In the genomic region with DNA sequence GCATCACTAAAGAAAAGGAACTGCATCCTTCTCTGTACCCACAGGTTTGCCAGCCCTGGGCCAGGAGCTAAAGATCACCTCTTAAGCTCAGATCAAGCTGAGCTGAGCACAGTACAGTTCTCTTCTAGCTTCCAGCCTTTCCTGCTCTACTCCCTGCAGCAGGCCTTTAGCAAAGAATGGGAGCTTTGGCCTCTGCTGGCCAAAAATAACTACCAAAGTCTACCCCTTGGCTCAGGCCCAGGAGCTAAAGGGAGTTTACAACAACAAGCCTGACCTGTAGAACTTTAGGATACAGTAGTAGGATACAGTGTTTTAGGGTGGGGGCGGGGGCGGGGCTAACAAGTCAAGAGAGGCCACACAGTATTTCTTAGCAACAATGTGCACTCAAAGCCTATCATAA, we compare ENCODE assay signal across 8 mouse cellular contexts. TPM values are rescaled to one million over a fixed set of nuclear protein-coding genes. Genes with fewer than 3 reads are reported as not detected.
DNase-seq lines count a peak whose midpoint lies in the region; ATAC-seq and TF ChIP-seq lines count a peak whose summit lies in the region.

No protein-coding gene starts in this region.

- H3K9me3 ChIP-seq in heart, embryonic 12.5 days (replicated peaks) = no peaks in the 10 kb centered on the region
- H3K9me3 ChIP-seq in kidney, embryonic 15.5 days (replicated peaks) = no peaks in the 10 kb centered on the region
- H3K9me3 ChIP-seq in midbrain, embryonic 14.5 days (ENCODE audit: control insufficient read depth, low read length) = no peaks in the 10 kb centered on the region

- H3K79me2 ChIP-seq in liver, adult 2 months (ENCODE audit: control insufficient read depth, insufficient read depth, low read length) = peaks cover 45% of the 10 kb centered on the region

- TF ChIP-seq CTCF in liver, adult 2 months (IDR thresholded peaks at IDR 0.05; ENCODE audit: low read depth, low read length) = no peak

- H3K9ac ChIP-seq in liver, adult 2 months (ENCODE audit: low read depth, low read length) = peak overlapping the region; percentile 8; the same call in 1 of the 2 replicates
- peak overlapping the region; percentile 64 for H3K9ac ChIP-seq in heart, embryonic 12.5 days
- 0 out of 2 replicates have a peak overlapping the region, but pooled peaks have one; percentile 1 for H3K9ac ChIP-seq in kidney, embryonic 15.5 days
- H3K9ac ChIP-seq in midbrain, embryonic 14.5 days (replicated peaks; ENCODE audit: low read length) = peak overlapping the region; percentile 36; the same call in 1 of the 2 replicates

- no peak for ATAC-seq in heart, embryonic 12.5 days (ENCODE audit: insufficient number of reproducible peaks, low FRiP score)
- ATAC-seq in kidney, embryonic 15.5 days (replicated peaks; ENCODE audit: low FRiP score) = no peak
- ATAC-seq in midbrain, embryonic 14.5 days (ENCODE audit: low FRiP score, low TSS enrichment) = no peak

- peaks cover 45% of the 10 kb centered on the region for H3K4me1 ChIP-seq in liver, adult 2 months (ENCODE audit: control insufficient read depth, insufficient read depth, low read length)
- peaks cover 66% of the 10 kb centered on the region for H3K4me1 ChIP-seq in heart, embryonic 12.5 days (replicated peaks)
- peaks cover 74% of the 10 kb centered on the region for H3K4me1 ChIP-seq in kidney, embryonic 15.5 days
- H3K4me1 ChIP-seq in midbrain, embryonic 14.5 days (ENCODE audit: control insufficient read depth, insufficient read depth, low read length) = peaks cover 62% of the 10 kb centered on the region

- no peak overlapping the region for H3K4me3 ChIP-seq in liver, adult 2 months (ENCODE audit: insufficient read depth, low read depth, low read length)
- peak overlapping the region; percentile 32 for H3K4me3 ChIP-seq in heart, embryonic 12.5 days
- H3K4me3 ChIP-seq in kidney, embryonic 15.5 days (replicated peaks) = peak overlapping the region; percentile 50
- no peak overlapping the region; the same call in 1 of the 2 replicates for H3K4me3 ChIP-seq in midbrain, embryonic 14.5 days (replicated peaks; ENCODE audit: low read depth, low read length)

- H3K27me3 ChIP-seq in liver, adult 2 months (ENCODE audit: control insufficient read depth, insufficient read depth, low read length) = no peaks in the 10 kb centered on the region
- H3K27me3 ChIP-seq in heart, embryonic 12.5 days (replicated peaks) = no peaks in the 10 kb centered on the region
- no peaks in the 10 kb centered on the region for H3K27me3 ChIP-seq in kidney, embryonic 15.5 days
- no peaks in the 10 kb centered on the region for H3K27me3 ChIP-seq in midbrain, embryonic 14.5 days (ENCODE audit: control insufficient read depth, insufficient read depth, low read length)

- H3K4me2 ChIP-seq in heart, embryonic 12.5 days = peak overlapping the region; percentile 99
- peak overlapping the region; percentile 90 for H3K4me2 ChIP-seq in kidney, embryonic 15.5 days
- H3K4me2 ChIP-seq in midbrain, embryonic 14.5 days (ENCODE audit: low read length) = peak overlapping the region; percentile 97

- 23% methylated on average over 2 of the region's 2 CpGs for WGBS in liver, adult 2 months
- 77% methylated on average over 2 of the region's 2 CpGs for WGBS in heart, embryonic 12.5 days
- 55% methylated on average over 2 of the region's 2 CpGs for WGBS in kidney, embryonic 15.5 days
- WGBS in midbrain, embryonic 14.5 days = 85% methylated on average over 2 of the region's 2 CpGs

- TF ChIP-seq POLR2A in liver, adult 2 months (IDR thresholded peaks at IDR 0.05; ENCODE audit: extremely low read depth, insufficient read depth, low read length) = no peak

- peak; percentile 75 for DNase-seq in liver, adult 2 months (ENCODE audit: extremely low read depth, low read depth, low spot score)
- DNase-seq in liver = no peak
- DNase-seq in midbrain, embryonic 14.5 days = no peak
- no peak for DNase-seq in gastrocnemius, postnatal 10 days
- no peak for DNase-seq in spleen, postnatal 36 days (ENCODE audit: low spot score in 2 of 2)
- DNase-seq in frontal cortex, adult 2 months (ENCODE audit: extremely low spot score in 1 of 2, low spot score in 1 of 2) = no peak

- H3K27ac ChIP-seq in liver, adult 2 months (replicated peaks; ENCODE audit: insufficient read depth, low read depth, low read length) = peak overlapping the region; percentile 68; the same call in 1 of the 2 replicates
- H3K27ac ChIP-seq in heart, embryonic 12.5 days (ENCODE audit: poor library complexity, severe bottlenecking) = peak overlapping the region; percentile 78
- peak overlapping the region; percentile 90 for H3K27ac ChIP-seq in kidney, embryonic 15.5 days
- H3K27ac ChIP-seq in midbrain, embryonic 14.5 days (replicated peaks; ENCODE audit: low read depth, low read length) = no peak overlapping the region

- H3K36me3 ChIP-seq in liver, adult 2 months (ENCODE audit: control insufficient read depth, insufficient read depth, low read length) = peaks cover 11% of the 10 kb centered on the region
- H3K36me3 ChIP-seq in heart, embryonic 12.5 days = peaks cover 37% of the 10 kb centered on the region
- peaks cover 36% of the 10 kb centered on the region for H3K36me3 ChIP-seq in kidney, embryonic 15.5 days
- H3K36me3 ChIP-seq in midbrain, embryonic 14.5 days (ENCODE audit: control insufficient read depth, insufficient read depth, low read length) = peaks cover 37% of the 10 kb centered on the region

RNA-seq across cellular contexts. Expression of a gene that starts 3.3 kb away (rescaled TPM):
- 41.3 and 45.0 TPM in 2 replicates for total RNA-seq in liver, adult 2 months (2014; rRNA removed)
- polyA plus RNA-seq in liver, adult 2 months (2012; rRNA removed) = 106 and 107 TPM in 2 replicates
- 85.8 and 89.7 TPM in 2 replicates for polyA plus RNA-seq in heart, embryonic 12.5 days (2016; fragmentation: Nextera tagmentation; extraction: Ambion mirVana)
- polyA plus RNA-seq in kidney, embryonic 15.5 days (2015; fragmentation: Nextera tagmentation; extraction: Ambion mirVana) = 78.5 and 82.1 TPM in 2 replicates
- 40.1 and 46.3 TPM in 2 replicates for polyA plus RNA-seq in midbrain, embryonic 14.5 days (2014; fragmentation: Nextera tagmentation; extraction: Ambion mirVana)
- 100 to 1,000 TPM; 194 to 201 TPM for total RNA-seq in gastrocnemius, postnatal 10 days (2021)
- 184 and 186 TPM in 2 replicates for polyA plus RNA-seq in frontal cortex, adult 2 months (2012; rRNA removed)

RNA-seq across cellular contexts. Expression of a gene that starts 23.2 kb away (rescaled TPM):
- 17.2 and 20.7 TPM in 2 replicates for total RNA-seq in liver, adult 2 months (2014; rRNA removed)
- 43.5 and 48.2 TPM in 2 replicates for polyA plus RNA-seq in liver, adult 2 months (2012; rRNA removed)
- 105 TPM in 2 replicates for polyA plus RNA-seq in heart, embryonic 12.5 days (2016; fragmentation: Nextera tagmentation; extraction: Ambion mirVana)
- 117 and 121 TPM in 2 replicates for polyA plus RNA-seq in kidney, embryonic 15.5 days (2015; fragmentation: Nextera tagmentation; extraction: Ambion mirVana)
- polyA plus RNA-seq in midbrain, embryonic 14.5 days (2014; fragmentation: Nextera tagmentation; extraction: Ambion mirVana) = 6.5 and 16.0 TPM in 2 replicates
- total RNA-seq in gastrocnemius, postnatal 10 days (2021) = 10 to 100 TPM; 47.2 to 55.1 TPM
- 13.3 and 16.2 TPM in 2 replicates for polyA plus RNA-seq in frontal cortex, adult 2 months (2012; rRNA removed)

RNA-seq across cellular contexts. Expression of a gene that starts 37.6 kb away (rescaled TPM):
- 16.0 and 16.8 TPM in 2 replicates for total RNA-seq in liver, adult 2 months (2014; rRNA removed)
- polyA plus RNA-seq in liver, adult 2 months (2012; rRNA removed) = 9.2 and 9.7 TPM in 2 replicates
- polyA plus RNA-seq in heart, embryonic 12.5 days (2016; fragmentation: Nextera tagmentation; extraction: Ambion mirVana) = 57.9 and 61.0 TPM in 2 replicates
- 136 and 154 TPM in 2 replicates for polyA plus RNA-seq in kidney, embryonic 15.5 days (2015; fragmentation: Nextera tagmentation; extraction: Ambion mirVana)
- 73.9 and 76.4 TPM in 2 replicates for polyA plus RNA-seq in midbrain, embryonic 14.5 days (2014; fragmentation: Nextera tagmentation; extraction: Ambion mirVana)
- 10 to 100 TPM; 45.4 to 58.1 TPM for total RNA-seq in gastrocnemius, postnatal 10 days (2021)
- 37.5 and 42.8 TPM in 2 replicates for polyA plus RNA-seq in frontal cortex, adult 2 months (2012; rRNA removed)

RNA-seq across cellular contexts. Expression of a gene that starts 49.1 kb away (rescaled TPM):
- total RNA-seq in liver, adult 2 months (2014; rRNA removed) = 6.3 and 7.5 TPM in 2 replicates
- polyA plus RNA-seq in liver, adult 2 months (2012; rRNA removed) = 7.8 and 8.1 TPM in 2 replicates
- polyA plus RNA-seq in heart, embryonic 12.5 days (2016; fragmentation: Nextera tagmentation; extraction: Ambion mirVana) = 14.3 and 14.7 TPM in 2 replicates
- 19.2 and 20.4 TPM in 2 replicates for polyA plus RNA-seq in kidney, embryonic 15.5 days (2015; fragmentation: Nextera tagmentation; extraction: Ambion mirVana)
- 25.8 and 29.6 TPM in 2 replicates for polyA plus RNA-seq in midbrain, embryonic 14.5 days (2014; fragmentation: Nextera tagmentation; extraction: Ambion mirVana)
- 10 to 100 TPM; 10.5 to 11.6 TPM for total RNA-seq in gastrocnemius, postnatal 10 days (2021)
- 42.0 and 48.0 TPM in 2 replicates for polyA plus RNA-seq in frontal cortex, adult 2 months (2012; rRNA removed)

Comparison
In these comparisons a context has a peak if more than half of its experiments do, and no peak if none do; other contexts are left out.
1. H3K4me3 ChIP-seq: peak in heart, embryonic 12.5 days (single experiment) and kidney, embryonic 15.5 days (single experiment); none in liver, adult 2 months (single experiment) and midbrain, embryonic 14.5 days (single experiment).
2. H3K9ac ChIP-seq: peak in every context shown above with its lines; median percentile 64 in heart, embryonic 12.5 days; 36 in midbrain, embryonic 14.5 days; 8 in liver, adult 2 months; 1 in kidney, embryonic 15.5 days.
3. Peak in every context shown above with its lines, with median percentiles within 50 percentile points of each other: H3K4me2 ChIP-seq.